Mouse (Mus musculus) left cerebral cortex, postnatal 14 days (tissue): ENCODE data around the gene Gm42878. TPM values are rescaled to one million over a fixed set of nuclear protein-coding genes. Genes with fewer than 3 reads are reported as not detected.
"Not testable (repeated sequence)": the region's sequence is repeated elsewhere in the genome, so short reads cannot be mapped to it uniquely, and the experiment has no call there.

Source experiments
- DNase-seq, 2 experiments: peaks; one replicate each; pipeline ENCODE4 v3.0.0; 2021 to 2022; ENCODE audit warnings: low spot score in 2 of 2, mixed read lengths in 1 of 2
- intact Hi-C: fragments of 180-260 bp; cut with DNase I; formaldehyde crosslinking; loops from one replicate; pipeline ENCODE4 v1.15.1; 2025
- total RNA-seq, 2 experiments: library from RNA; stranded (reverse); gene quantifications; 2 replicates each; pipeline ENCODE4 v1.2.3; 2021

Gene Gm42878
- total RNA-seq, 2 experiments from 2014 or later: not detected

GRCm38 (mm10) chr5:121518983-121519382, 26.3 kb downstream of the Gm42878 start:
- intact Hi-C loops: no loop called here
- DNase-seq: no peak

GRCm38 (mm10) chr5:121510009-121510408, 35.3 kb downstream of the Gm42878 start:
- intact Hi-C loops: no loop called here
- DNase-seq: no peak

- intact Hi-C loops: no loop called here
Observed at GRCm38 (mm10) chr5:121506846-121507245, 38.4 kb downstream of the Gm42878 start.

GRCm38 (mm10) chr5:121503231-121503630, 42.1 kb downstream of the Gm42878 start, which contains the start of gene Adam1b:
Gene Adam1b (minus strand): TSS chr5:121503435.
- no peak for DNase-seq
- intact Hi-C loops: no loop called here

More at GRCm38 (mm10) chr5:121506846-121507245, 38.4 kb downstream of the Gm42878 start:
- no peak for DNase-seq

GRCm38 (mm10) chr5:121501424-121501996, 43.8 kb downstream of the Gm42878 start:
- intact Hi-C loops: not testable (repeated sequence)

GRCm38 (mm10) chr5:121500719-121501118, 44.6 kb downstream of the Gm42878 start:
- intact Hi-C loops: no loop called here
- no peak for DNase-seq

More at GRCm38 (mm10) chr5:121501424-121501996, 43.8 kb downstream of the Gm42878 start:
- DNase-seq: not testable (repeated sequence)

GRCm38 (mm10) chr5:121493305-121493704, 52.0 kb downstream of the Gm42878 start:
- intact Hi-C loops: no loop called here

GRCm38 (mm10) chr5:121484801-121485200, 60.5 kb downstream of the Gm42878 start:
- intact Hi-C loops: no loop called here
- DNase-seq: no peak

More at GRCm38 (mm10) chr5:121493305-121493704, 52.0 kb downstream of the Gm42878 start:
- peak; percentile 60 to 82 for DNase-seq

GRCm38 (mm10) chr5:121477680-121478079, 67.6 kb downstream of the Gm42878 start:
- intact Hi-C loops: loop anchor here (2.0 kb wide), 1 partner anchor 25 kb away; the partner anchor contains the start of gene Erp29
- peak; percentile 68 to 81 for DNase-seq

GRCm38 (mm10) chr5:121476040-121476439, 69.2 kb downstream of the Gm42878 start:
- no peak for DNase-seq
- intact Hi-C loops: loop anchor here (2.0 kb wide), 1 partner anchor 23 kb away; the partner anchor contains the start of gene Erp29

- intact Hi-C loops: no loop called here
- DNase-seq: no peak
Observed at GRCm38 (mm10) chr5:121474610-121475009, 70.7 kb downstream of the Gm42878 start.

- DNase-seq: no peak
- intact Hi-C loops: no loop called here
Observed at GRCm38 (mm10) chr5:121472411-121472810, 72.9 kb downstream of the Gm42878 start.

GRCm38 (mm10) chr5:121469566-121469965, 75.7 kb downstream of the Gm42878 start:
- no peak for DNase-seq

More at GRCm38 (mm10) chr5:121469566-121469965, 75.7 kb downstream of the Gm42878 start:
- intact Hi-C loops: no loop called here

Other genes with a start within 250 kb of the Gm42878 start
- 10 to 100 TPM; 90.1 to 95.7 TPM for gene Trafd1, start 159.8 kb downstream of the Gm42878 start, total RNA-seq
- 10 to 100 TPM; 45.8 to 48.0 TPM for gene Naa25, start 147.5 kb downstream of the Gm42878 start, total RNA-seq
- gene Tmem116, start 93.6 kb downstream of the Gm42878 start, total RNA-seq: 1 to 10 TPM; 5.7 to 6.8 TPM
- gene Erp29, start 93.0 kb downstream of the Gm42878 start, total RNA-seq: 100 to 1,000 TPM; 152 to 170 TPM
- not detected for gene Adam1b, start 42.0 kb downstream of the Gm42878 start, total RNA-seq
- 1 to 10 TPM; 7.4 to 9.0 TPM for gene Adam1a, start within 50 bp of the Gm42878 start, total RNA-seq
- 10 to 100 TPM; 78.9 to 82.4 TPM for gene Mapkapk5, start 423 bp upstream of the Gm42878 start, total RNA-seq
- gene Aldh2, start 48.3 kb upstream of the Gm42878 start, total RNA-seq: 10 to 100 TPM; 77.4 to 87.7 TPM
- gene Acad12, start 73.5 kb upstream of the Gm42878 start, total RNA-seq: 1 to 10 TPM; 5.0 to 5.5 TPM
- 1 to 10 TPM; 3.1 to 3.3 TPM for gene Acad10, start 115.0 kb upstream of the Gm42878 start, total RNA-seq
- gene Brap, start 115.1 kb upstream of the Gm42878 start, total RNA-seq: 10 to 100 TPM; 55.0 to 59.1 TPM
- gene Atxn2, start 165.9 kb upstream of the Gm42878 start, total RNA-seq: 100 to 1,000 TPM; 256 TPM